Mouse (Mus musculus) thymus, postnatal 36 days (tissue): ENCODE data around the gene Cul3.

ENCODE experiments used
- DNase-seq, 2 experiments: peaks; one replicate each; pipeline ENCODE4 v3.0.0; 2022; ENCODE audit warnings: mixed read lengths in 2 of 2

Gene Cul3

GRCm38 (mm10) chr1:80293307-80293706 is 47.0 kb downstream of the Cul3 start:
- DNase-seq, result no peak

- DNase-seq, result no peak
These were observed 61.5 kb downstream of the Cul3 start for GRCm38 (mm10) chr1:80278731-80279130.

- DNase-seq, result no peak
These were observed 79.8 kb downstream of the Cul3 start for GRCm38 (mm10) chr1:80260443-80260842.

GRCm38 (mm10) chr1:80258632-80259031 is 81.6 kb downstream of the Cul3 start:
- DNase-seq, result no peak

GRCm38 (mm10) chr1:80253309-80253708 is 87.0 kb downstream of the Cul3 start:
- DNase-seq, result no peak

GRCm38 (mm10) chr1:80250247-80250646 is 90.0 kb downstream of the Cul3 start:
- DNase-seq, result no peak

- DNase-seq, result no peak
These were observed 93.1 kb downstream of the Cul3 start for GRCm38 (mm10) chr1:80247131-80247530.

- no peak for DNase-seq
These were observed 96.2 kb downstream of the Cul3 start for GRCm38 (mm10) chr1:80244123-80244522.

GRCm38 (mm10) chr1:80241579-80241978 is 98.7 kb downstream of the Cul3 start:
- no peak for DNase-seq

GRCm38 (mm10) chr1:80240017-80240660 is 100.1 kb downstream of the Cul3 start:
- DNase-seq, result no peak

- DNase-seq, result no peak
These were observed 100.8 kb downstream of the Cul3 start for GRCm38 (mm10) chr1:80239481-80239880.

GRCm38 (mm10) chr1:80236951-80237702 is 103.2 kb downstream of the Cul3 start:
- DNase-seq, result no peak

- no peak for DNase-seq
These were observed 104.2 kb downstream of the Cul3 start for GRCm38 (mm10) chr1:80236126-80236525.

- DNase-seq, result peak in 1 of 2 experiments; percentile 7
These were observed 109.7 kb downstream of the Cul3 start for GRCm38 (mm10) chr1:80230612-80231011.

- peak; percentile 17 to 47 for DNase-seq
These were observed 115.4 kb downstream of the Cul3 start for GRCm38 (mm10) chr1:80224839-80225412.

- DNase-seq, result no peak
These were observed 119.1 kb downstream of the Cul3 start for GRCm38 (mm10) chr1:80221151-80221550.

- DNase-seq, result peak; percentile 26 to 59
These were observed 122.0 kb downstream of the Cul3 start, which contains the start of gene Fam124b for GRCm38 (mm10) chr1:80218268-80218667. Fam124b (minus strand) TSS chr1:80218473.
